In genomic region chr6:134175059-134175458, GRCm38 (mm10) we compare ENCODE assay signal across 23 mouse cellular contexts.
DNase-seq lines count a peak whose midpoint lies in the region; ATAC-seq and TF ChIP-seq lines count a peak whose summit lies in the region.
"Had no signal": no experiment of that assay in that cellular context is flagged by ENCODE, and none has a peak within 500 bp of the region (broad histone marks: within the 10 kb centered on the region; RNA-seq: fewer than 3 reads in every experiment).

No protein-coding gene starts in this region.

- no peak for DNase-seq in heart, postnatal 10 days
- DNase-seq in thymus, postnatal 0 days (ENCODE audit: low spot score) = peak; percentile 54
- DNase-seq in thymus, postnatal 14 days = no peak
- DNase-seq in MN1 (ENCODE audit: low spot score) = no peak
- DNase-seq in hindbrain, embryonic 14.5 days (ENCODE audit: low spot score) = no peak
- DNase-seq: adrenal gland, adult 8-10 months; cerebellum, adult 8-10 months; gastrocnemius, adult 2 months; kidney, adult 18-20 months; kidney, postnatal 25 days; left cerebral cortex, postnatal 4 days; liver; right cerebral cortex, adult 18-20 months had no signal

- no peak overlapping the region for H3K4me3 ChIP-seq in heart, embryonic 16.5 days (ENCODE audit: low read length)
- H3K4me3 ChIP-seq in intestine, postnatal 0 days (ENCODE audit: low read depth, low read length) = no peak overlapping the region
- H3K4me3 ChIP-seq in hindbrain, embryonic 14.5 days (replicated peaks; ENCODE audit: low read length) = no peak overlapping the region
- H3K4me3 ChIP-seq: embryonic facial prominence, embryonic 13.5 days; gastrocnemius, adult 2 months; hindbrain, embryonic 13.5 days; left cerebral cortex, adult 2 months; midbrain, embryonic 12.5 days; neural tube, embryonic 13.5 days had no signal

- H3K27ac ChIP-seq in heart, embryonic 16.5 days (ENCODE audit: low read length) = peak overlapping the region; percentile 14; the same call in 1 of the 2 replicates
- no peak overlapping the region for H3K27ac ChIP-seq in intestine, postnatal 0 days (ENCODE audit: low read depth, low read length)
- no peak overlapping the region for H3K27ac ChIP-seq in hindbrain, embryonic 14.5 days
- H3K27ac ChIP-seq: embryonic facial prominence, embryonic 13.5 days; gastrocnemius, adult 2 months; hindbrain, embryonic 13.5 days; left cerebral cortex, adult 2 months; macrophage; midbrain, embryonic 12.5 days; neural tube, embryonic 13.5 days had no signal

- 46% methylated on average over 9 of the region's 9 CpGs for WGBS in heart, embryonic 16.5 days
- WGBS in intestine, postnatal 0 days = 25% methylated on average over 9 of the region's 9 CpGs
- WGBS in hindbrain, embryonic 14.5 days = 65% methylated on average over 9 of the region's 9 CpGs

- intact Hi-C loops in heart, postnatal 10 days (cut with DNase I) = no loop called here

- no peak for ATAC-seq in heart, embryonic 16.5 days (replicated peaks; ENCODE audit: extremely low read depth, insufficient read depth, low FRiP score)
- ATAC-seq in intestine, postnatal 0 days = no peak
- no peak for ATAC-seq in hindbrain, embryonic 14.5 days (ENCODE audit: low FRiP score)
- ATAC-seq: forebrain, embryonic 16.5 days; Patski had no signal

- no peak for TF ChIP-seq CTCF in intestine, postnatal 0 days (IDR thresholded peaks at IDR 0.05; ENCODE audit: low read depth)

- no peaks in the 10 kb centered on the region for H3K9me3 ChIP-seq in heart, embryonic 16.5 days (replicated peaks; ENCODE audit: control insufficient read depth, low read length)
- H3K9me3 ChIP-seq in intestine, postnatal 0 days (ENCODE audit: control insufficient read depth) = no peaks in the 10 kb centered on the region
- H3K9me3 ChIP-seq in hindbrain, embryonic 14.5 days (ENCODE audit: control insufficient read depth, low read length) = no peaks in the 10 kb centered on the region
- H3K9me3 ChIP-seq: embryonic facial prominence, embryonic 13.5 days; hindbrain, embryonic 13.5 days; midbrain, embryonic 12.5 days; neural tube, embryonic 13.5 days had no signal

- H3K9ac ChIP-seq in heart, embryonic 16.5 days (ENCODE audit: low read length) = no peak overlapping the region
- H3K9ac ChIP-seq in intestine, postnatal 0 days (ENCODE audit: low read depth, low read length) = no peak overlapping the region
- no peak overlapping the region for H3K9ac ChIP-seq in hindbrain, embryonic 14.5 days
- H3K9ac ChIP-seq: embryonic facial prominence, embryonic 13.5 days; hindbrain, embryonic 13.5 days; midbrain, embryonic 12.5 days; neural tube, embryonic 13.5 days had no signal

- H3K27me3 ChIP-seq in heart, embryonic 16.5 days (ENCODE audit: control insufficient read depth, insufficient read depth, low read length) = no peaks in the 10 kb centered on the region
- H3K27me3 ChIP-seq in intestine, postnatal 0 days (replicated peaks; ENCODE audit: control insufficient read depth, insufficient read depth, low read length) = no peaks in the 10 kb centered on the region
- H3K27me3 ChIP-seq in hindbrain, embryonic 14.5 days (ENCODE audit: control insufficient read depth, insufficient read depth, low read length) = no peaks in the 10 kb centered on the region
- H3K27me3 ChIP-seq: embryonic facial prominence, embryonic 13.5 days; hindbrain, embryonic 13.5 days; midbrain, embryonic 12.5 days; neural tube, embryonic 13.5 days; Patski had no signal

- peaks cover 52% of the 10 kb centered on the region for H3K4me1 ChIP-seq in heart, embryonic 16.5 days (ENCODE audit: control insufficient read depth, insufficient read depth, low read length)
- H3K4me1 ChIP-seq in intestine, postnatal 0 days (replicated peaks; ENCODE audit: control insufficient read depth, insufficient read depth, low read length) = no peaks in the 10 kb centered on the region
- peaks cover 7% of the 10 kb centered on the region; the same call in 1 of the 2 replicates for H3K4me1 ChIP-seq in hindbrain, embryonic 14.5 days (replicated peaks; ENCODE audit: control insufficient read depth, insufficient read depth, low read length)

- H3K36me3 ChIP-seq in heart, embryonic 16.5 days (ENCODE audit: control insufficient read depth, insufficient read depth) = no peaks in the 10 kb centered on the region
- 0 out of 2 replicates have a peak, but pooled peaks cover 7% of the 10 kb centered on the region for H3K36me3 ChIP-seq in intestine, postnatal 0 days (ENCODE audit: control insufficient read depth, insufficient read depth)
- no peaks in the 10 kb centered on the region for H3K36me3 ChIP-seq in hindbrain, embryonic 14.5 days (replicated peaks; ENCODE audit: control insufficient read depth, insufficient read depth)
- H3K36me3 ChIP-seq: hindbrain, embryonic 13.5 days; midbrain, embryonic 12.5 days; neural tube, embryonic 13.5 days had no signal

- no peak overlapping the region for H3K4me2 ChIP-seq in heart, embryonic 16.5 days (ENCODE audit: low read depth, low read length)
- peak overlapping the region; percentile 30 for H3K4me2 ChIP-seq in intestine, postnatal 0 days (replicated peaks; ENCODE audit: low read depth)
- no peak overlapping the region for H3K4me2 ChIP-seq in hindbrain, embryonic 14.5 days (replicated peaks)
- H3K4me2 ChIP-seq: embryonic facial prominence, embryonic 13.5 days; hindbrain, embryonic 13.5 days; midbrain, embryonic 12.5 days; neural tube, embryonic 13.5 days had no signal
